In the genomic region with DNA sequence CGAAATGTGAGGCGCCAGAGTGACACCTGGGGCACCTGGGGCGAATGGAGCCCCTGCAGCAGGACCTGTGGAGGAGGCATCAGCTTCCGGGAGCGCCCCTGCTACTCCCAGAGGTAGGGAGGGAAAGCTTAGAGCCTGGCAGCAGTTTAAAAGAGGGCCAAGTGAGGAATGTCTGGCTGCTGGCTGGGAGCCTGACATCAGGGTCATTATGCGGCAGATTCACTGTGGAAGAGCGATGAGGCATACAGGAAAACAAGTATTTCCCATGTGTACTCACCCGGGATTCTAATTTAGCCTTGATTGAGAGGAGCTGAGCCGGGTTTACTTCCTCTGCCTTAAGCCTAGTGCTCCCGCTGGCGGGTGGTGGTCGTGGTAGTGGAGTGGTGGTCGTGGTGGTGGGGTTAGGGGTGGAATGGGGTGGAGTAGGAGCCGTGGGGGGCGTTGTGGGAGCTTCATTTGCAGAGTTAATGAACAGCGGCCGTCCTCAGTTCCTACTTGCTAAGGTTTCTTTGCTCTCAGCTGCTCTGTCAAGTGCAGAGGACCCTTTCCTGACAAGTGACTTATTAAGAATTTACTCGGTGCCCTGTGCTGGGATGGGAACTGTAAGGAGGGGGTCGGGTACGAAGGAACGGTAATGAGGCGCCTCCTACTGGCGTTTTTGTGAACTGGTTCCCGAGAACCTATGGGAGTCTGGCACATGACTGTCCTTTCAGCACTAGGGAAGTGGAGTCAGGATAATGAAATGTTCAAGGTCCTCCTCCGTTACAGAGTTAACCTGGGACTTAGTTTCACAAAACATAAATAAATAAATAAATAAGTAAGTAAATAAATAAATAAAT, we compare ENCODE assay signal across 8 mouse cellular contexts. TPM values are rescaled to one million over a fixed set of nuclear protein-coding genes. Genes with fewer than 3 reads are reported as not detected.
A peak's percentile ranks its signal among the peaks of the same experiment; 100 is the strongest.
DNase-seq lines count a peak whose midpoint lies in the region; ATAC-seq lines count a peak whose summit lies in the region.

No protein-coding gene starts in this region.

- no peaks in the 10 kb centered on the region for H3K9me3 ChIP-seq in lung, embryonic 15.5 days

- peaks cover 5% of the 10 kb centered on the region; the same call in 1 of the 2 replicates for H3K27me3 ChIP-seq in lung, embryonic 15.5 days

- ATAC-seq in lung, embryonic 15.5 days (ENCODE audit: borderline replicate concordance, extremely low read depth, low FRiP score, low TSS enrichment): peak; percentile 39; the same call in 1 of the 2 replicates
- no peak for ATAC-seq in activated CD4-positive, CD25-positive, alpha-beta regulatory T cell, adult 4 months

- H3K36me3 ChIP-seq in lung, embryonic 15.5 days: no peaks in the 10 kb centered on the region

- H3K27ac ChIP-seq in lung, embryonic 15.5 days: no peak overlapping the region

- H3K4me2 ChIP-seq in lung, embryonic 15.5 days: peak overlapping the region; percentile 43

- no peak overlapping the region for H3K4me3 ChIP-seq in lung, embryonic 15.5 days

- peaks cover 21% of the 10 kb centered on the region for H3K4me1 ChIP-seq in lung, embryonic 15.5 days

- WGBS in lung, embryonic 15.5 days: 5% methylated on average over 25 of the region's 25 CpGs

- peak; percentile 80 for DNase-seq in 3T3-L1 (ENCODE audit: low read depth, low spot score)
- peak; percentile 43 for DNase-seq in CD4-positive helper T cell, adult 2 months (ENCODE audit: low read depth, low spot score)
- DNase-seq in c-Kit-positive CD71-positive TER-119-negative erythroid progenitor cells, embryonic 14.5 days (ENCODE audit: low read depth): peak; percentile 44
- peak; percentile 28 for DNase-seq in heart, adult 8-10 months (ENCODE audit: low spot score)
- peak; percentile 64 for DNase-seq in kidney, adult 18-20 months
- peak; percentile 88 for DNase-seq in retina, embryonic 14.5 days (ENCODE audit: low spot score)

- no peak overlapping the region for H3K9ac ChIP-seq in lung, embryonic 15.5 days

RNA-seq across cellular contexts. Expression of a gene that starts 7.2 kb away (rescaled TPM):
- 1 to 10 TPM; 3.6 to 7.5 (median 6.5) TPM for total RNA-seq in heart, adult 8-10 months (2022)
- 0.69 and 0.93 TPM in 2 replicates for polyA plus RNA-seq in lung, embryonic 15.5 days (2015; fragmentation: Nextera tagmentation; extraction: Ambion mirVana)
- not detected for polyA plus RNA-seq in activated CD4-positive, CD25-positive, alpha-beta regulatory T cell, adult 4 months (2017; shearing (Covaris generic))

Comparison
In these comparisons a context has a peak if more than half of its experiments do, and no peak if none do; other contexts are left out.
1. DNase-seq: peak in every context shown above with its lines; median percentile 88 in retina, embryonic 14.5 days; 80 in 3T3-L1; 64 in kidney, adult 18-20 months; 44 in c-Kit-positive CD71-positive TER-119-negative erythroid progenitor cells, embryonic 14.5 days; 43 in CD4-positive helper T cell, adult 2 months; 28 in heart, adult 8-10 months.